Mouse (Mus musculus): ENCODE results near the gene Serp2. TPM values are rescaled to one million over a fixed set of nuclear protein-coding genes. Genes with fewer than 3 reads are reported as not detected.

The Serp2 gene
- polyA plus RNA-seq (2016; fragmentation: Nextera tagmentation; extraction: Ambion mirVana) = 25.3 and 27.0 TPM in 2 replicates

DNA sequence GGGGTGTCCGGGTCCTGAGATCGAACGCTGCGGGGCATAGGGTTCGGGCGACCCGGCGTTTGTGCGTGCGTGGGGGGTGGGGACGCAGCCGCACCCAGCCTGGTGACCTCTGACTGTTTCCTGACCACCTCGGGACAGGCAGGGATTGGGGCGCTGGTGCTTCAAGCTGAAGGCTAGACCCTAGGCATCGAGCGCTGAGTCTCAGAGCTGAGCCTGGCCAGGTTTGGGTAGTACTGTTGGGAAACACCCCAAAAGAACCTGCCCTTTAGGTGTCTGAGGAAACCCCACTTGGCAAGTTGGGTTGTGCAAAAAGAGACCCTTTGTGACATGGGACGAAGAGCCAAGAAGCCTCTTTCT, at the start of gene Serp2:
Serp2 (minus strand) TSS at position 38 of the 357 bp plus-strand sequence.
- Histone ChIP-seq H3K4me1 (peaks cover 48% of the 10 kb centered on the region), H3K36me3 (no peaks in the 10 kb centered on the region), H3K4me3 (peak within 1 kb of the TSS; percentile 73), H3K9me3 (no peaks in the 10 kb centered on the region), H3K27ac (peak within 1 kb of the TSS; percentile 93), H3K27me3 (ENCODE audit: insufficient read depth, poor library complexity, severe bottlenecking) (peaks cover 3% of the 10 kb centered on the region; the same call in 1 of the 2 replicates)
- DNase-seq (ENCODE audit: low spot score) = no peak
- WGBS = 11% methylated on average over 17 of the region's 17 CpGs

DNA sequence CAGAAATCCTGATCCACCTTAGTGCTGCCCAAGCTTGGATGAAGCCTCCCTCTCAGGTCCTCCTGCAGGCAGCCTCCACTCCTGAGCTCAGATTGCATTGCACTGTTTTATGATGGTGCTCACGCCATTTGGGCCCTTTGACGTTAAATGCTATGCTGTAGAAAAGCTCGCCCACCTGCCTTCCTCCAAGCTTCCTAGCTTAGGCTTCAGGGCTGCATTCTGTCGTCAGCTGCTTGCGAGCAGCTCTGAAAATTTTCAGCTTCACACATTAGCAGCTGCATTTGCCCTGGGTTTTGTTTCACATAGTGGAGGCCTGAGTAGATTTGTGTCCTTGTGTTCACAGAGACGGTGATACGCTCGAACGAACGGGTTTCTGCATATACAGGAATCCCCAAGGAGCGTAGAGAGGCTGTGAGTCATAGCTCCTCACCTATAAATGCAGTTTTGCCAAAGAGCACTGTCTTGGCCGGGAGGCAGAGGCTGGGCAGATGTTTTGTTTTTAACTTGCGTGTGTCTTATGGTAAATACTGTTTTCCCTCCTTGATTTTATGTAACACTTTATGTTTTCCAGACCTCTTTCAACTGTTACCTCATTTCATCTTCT, 49.3 kb upstream of the Serp2 start:
- no peak for DNase-seq (ENCODE audit: low spot score)

DNA sequence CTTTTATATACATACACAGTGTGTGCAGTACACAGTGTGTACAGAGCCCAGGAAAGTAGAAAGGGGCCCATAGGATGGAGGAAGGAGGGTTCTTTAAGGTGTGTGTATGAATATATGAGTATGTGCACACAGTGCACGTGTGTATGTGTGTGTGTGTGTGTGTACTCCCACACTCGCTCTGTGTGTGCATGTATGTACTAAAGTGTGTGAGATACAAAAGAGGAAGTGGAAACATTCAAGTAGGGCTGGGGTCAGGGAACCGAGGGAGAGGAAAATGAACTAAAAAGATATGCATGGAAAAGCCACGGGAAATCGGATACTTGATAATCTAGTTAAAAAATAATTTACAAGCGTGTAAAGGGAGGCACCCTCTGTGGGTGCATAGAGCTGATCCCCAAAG, 47.3 kb upstream of the Serp2 start:
- Histone ChIP-seq H3K36me3 (no peaks in the 10 kb centered on the region), H3K27me3 (ENCODE audit: insufficient read depth, poor library complexity, severe bottlenecking) (no peaks in the 10 kb centered on the region), H3K9me3 (no peaks in the 10 kb centered on the region), H3K4me3 (no peak overlapping the region), H3K4me1 (peaks cover 42% of the 10 kb centered on the region), H3K27ac (no peak overlapping the region)
- WGBS = 79% methylated on average over 6 of the region's 6 CpGs
- DNase-seq (ENCODE audit: low spot score) = no peak

More for the DNA sequence above, 49.3 kb upstream of the Serp2 start:
- Histone ChIP-seq H3K4me1 (peaks cover 37% of the 10 kb centered on the region), H3K4me3 (no peak overlapping the region), H3K9me3 (no peaks in the 10 kb centered on the region), H3K36me3 (no peaks in the 10 kb centered on the region), H3K27me3 (ENCODE audit: insufficient read depth, poor library complexity, severe bottlenecking) (no peaks in the 10 kb centered on the region), H3K27ac (peak overlapping the region; percentile 44; the same call in 1 of the 2 replicates)
- WGBS = 68% methylated on average over 13 of the region's 13 CpGs

DNA sequence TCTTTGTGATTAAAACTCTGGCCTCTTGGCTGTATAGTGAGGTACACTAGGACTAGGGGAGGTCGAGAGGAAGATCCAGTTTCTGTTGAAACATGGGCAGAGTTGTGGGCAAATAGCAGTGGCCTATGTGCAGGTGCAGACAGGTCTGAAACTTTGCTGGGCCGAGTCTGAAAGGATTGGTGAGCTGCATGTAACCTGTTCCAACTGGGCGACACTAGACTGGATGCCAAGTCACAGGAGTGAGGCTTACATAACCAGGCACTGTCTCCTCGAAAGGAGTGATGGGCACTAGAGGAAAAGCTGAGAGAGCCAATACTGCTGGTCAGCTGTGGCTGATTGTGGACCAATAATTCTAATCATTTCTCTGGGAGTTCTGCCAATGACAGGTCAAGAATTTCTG, 45.0 kb upstream of the Serp2 start:
- DNase-seq (ENCODE audit: low spot score) = no peak
- H3K27ac ChIP-seq = no peak overlapping the region
- no peaks in the 10 kb centered on the region for H3K27me3 ChIP-seq (ENCODE audit: insufficient read depth, poor library complexity, severe bottlenecking)
- WGBS = 84% methylated on average over 4 of the region's 4 CpGs
- H3K4me3 ChIP-seq = no peak overlapping the region
- no peaks in the 10 kb centered on the region for H3K9me3 ChIP-seq
- H3K4me1 ChIP-seq = peaks cover 57% of the 10 kb centered on the region
- no peaks in the 10 kb centered on the region for H3K36me3 ChIP-seq

DNA sequence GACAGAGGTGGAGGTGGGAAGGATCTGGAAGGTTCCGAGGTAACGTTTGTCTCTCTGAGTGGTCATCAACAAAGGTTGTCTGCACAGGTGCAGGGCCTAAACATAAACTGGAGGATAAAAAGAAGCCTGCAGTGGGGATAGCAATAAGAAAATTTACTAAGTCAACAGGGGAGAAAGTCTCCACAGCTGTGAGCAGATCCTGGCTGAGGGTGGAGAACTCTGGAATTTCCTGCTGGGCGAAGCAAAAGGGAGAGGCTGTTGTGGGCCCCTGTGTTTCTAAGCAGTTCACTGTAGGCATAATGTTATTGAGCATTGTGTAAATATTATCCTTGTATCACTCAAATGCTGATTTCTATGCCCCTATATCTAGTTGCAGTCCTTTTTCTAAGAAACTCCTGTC, 43.7 kb upstream of the Serp2 start:
- H3K4me1 ChIP-seq = peaks cover 48% of the 10 kb centered on the region
- H3K27ac ChIP-seq = no peak overlapping the region
- H3K36me3 ChIP-seq = no peaks in the 10 kb centered on the region
- WGBS = 70% methylated on average over 3 of the region's 3 CpGs
- no peaks in the 10 kb centered on the region for H3K27me3 ChIP-seq (ENCODE audit: insufficient read depth, poor library complexity, severe bottlenecking)
- H3K4me3 ChIP-seq = no peak overlapping the region
- no peaks in the 10 kb centered on the region for H3K9me3 ChIP-seq
- no peak for DNase-seq (ENCODE audit: low spot score)

DNA sequence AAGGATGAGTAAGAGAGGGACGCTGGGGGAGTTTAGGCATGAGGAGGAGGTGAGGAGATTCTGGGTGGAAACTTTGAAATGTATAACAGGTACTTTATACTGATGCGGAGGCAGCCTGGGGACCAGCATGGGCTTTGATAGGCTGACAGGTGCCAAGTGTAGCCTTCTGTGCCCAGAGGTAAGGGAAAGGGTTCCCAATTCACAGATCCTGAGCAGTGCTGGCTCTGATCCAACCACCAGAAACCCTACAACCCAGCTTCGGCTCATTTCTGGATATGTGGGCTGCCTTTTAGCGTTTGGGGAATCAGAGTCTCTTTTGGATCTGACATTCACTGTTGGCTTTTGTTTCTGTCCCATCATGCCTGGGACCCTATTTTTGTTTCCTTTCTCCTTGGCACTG, 43.0 kb upstream of the Serp2 start:
- H3K27ac ChIP-seq = peak overlapping the region; percentile 92; the same call in 1 of the 2 replicates
- 35% methylated on average over 4 of the region's 4 CpGs for WGBS

DNA sequence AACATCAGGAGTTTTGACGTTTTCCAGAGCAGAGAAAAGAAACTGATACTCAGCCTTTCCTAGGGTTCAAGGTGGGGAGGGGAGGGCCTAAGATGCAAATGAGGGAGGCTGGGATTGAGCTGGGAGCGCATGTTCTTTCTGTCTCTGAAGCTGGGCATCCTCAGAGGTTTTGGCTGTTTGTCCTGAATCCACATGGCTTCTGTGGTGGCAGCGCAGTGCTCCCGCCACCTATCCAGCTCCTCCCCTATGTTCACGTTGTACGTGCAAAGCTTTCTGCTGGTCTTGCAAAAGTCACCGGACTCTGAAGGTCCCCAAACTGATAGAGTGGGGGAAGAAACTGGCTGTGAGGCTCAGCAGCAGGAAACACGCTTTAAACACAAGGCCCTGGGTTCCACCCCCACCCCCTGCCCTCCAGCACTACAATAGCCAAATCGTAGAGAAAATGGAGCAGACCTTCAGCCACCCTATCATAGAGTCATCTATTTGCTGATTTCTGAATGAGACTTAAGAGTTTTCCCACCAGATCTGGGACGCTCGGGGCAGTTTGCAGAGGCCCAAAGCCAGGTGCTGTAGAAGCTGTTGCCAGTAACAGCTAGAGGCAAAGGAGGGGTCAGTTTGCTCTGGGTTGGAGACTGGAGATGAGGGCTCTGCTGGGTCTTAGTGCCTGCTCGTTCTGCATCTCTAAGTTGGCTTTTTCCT, 42.0 kb upstream of the Serp2 start:
- Histone ChIP-seq H3K4me1 (peaks cover 41% of the 10 kb centered on the region), H3K4me3 (peak overlapping the region; percentile 51), H3K36me3 (no peaks in the 10 kb centered on the region), H3K27ac (peak overlapping the region; percentile 92), H3K27me3 (ENCODE audit: insufficient read depth, poor library complexity, severe bottlenecking) (no peaks in the 10 kb centered on the region), H3K9me3 (no peaks in the 10 kb centered on the region)
- peak; percentile 86 for DNase-seq (ENCODE audit: low spot score)
- WGBS = under 1% methylated on average over 12 of the region's 12 CpGs

More for the DNA sequence above, 43.0 kb upstream of the Serp2 start:
- no peaks in the 10 kb centered on the region for H3K27me3 ChIP-seq (ENCODE audit: insufficient read depth, poor library complexity, severe bottlenecking)
- no peaks in the 10 kb centered on the region for H3K36me3 ChIP-seq
- peak overlapping the region; percentile 51; the same call in 1 of the 2 replicates for H3K4me3 ChIP-seq
- no peaks in the 10 kb centered on the region for H3K9me3 ChIP-seq
- peaks cover 45% of the 10 kb centered on the region for H3K4me1 ChIP-seq
- DNase-seq (ENCODE audit: low spot score) = no peak

DNA sequence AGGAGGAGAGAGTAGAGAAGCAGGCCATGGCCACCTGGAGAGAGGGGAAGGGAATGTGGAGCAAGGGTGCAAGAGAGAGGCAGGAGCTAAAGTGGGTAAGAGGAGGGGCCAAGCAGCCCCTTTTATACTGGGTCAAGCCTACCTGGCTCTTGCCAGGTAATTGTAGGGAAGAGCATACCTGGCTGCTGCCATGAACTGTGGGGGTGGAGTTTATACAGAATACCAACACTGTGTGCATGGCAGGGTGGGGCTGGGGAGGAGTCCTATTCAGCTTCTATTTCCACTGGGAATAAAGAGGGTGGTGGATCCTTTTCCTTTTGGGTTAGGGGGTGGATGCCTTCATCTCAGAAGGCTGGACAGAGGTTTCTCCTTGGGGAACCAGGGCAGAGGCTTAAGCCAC, 41.1 kb upstream of the Serp2 start:
- peaks cover 41% of the 10 kb centered on the region for H3K4me1 ChIP-seq
- peak overlapping the region; percentile 75 for H3K27ac ChIP-seq
- H3K36me3 ChIP-seq = no peaks in the 10 kb centered on the region
- no peak for DNase-seq (ENCODE audit: low spot score)
- H3K27me3 ChIP-seq (ENCODE audit: insufficient read depth, poor library complexity, severe bottlenecking) = no peaks in the 10 kb centered on the region
- H3K4me3 ChIP-seq = no peak overlapping the region
- no peaks in the 10 kb centered on the region for H3K9me3 ChIP-seq

DNA sequence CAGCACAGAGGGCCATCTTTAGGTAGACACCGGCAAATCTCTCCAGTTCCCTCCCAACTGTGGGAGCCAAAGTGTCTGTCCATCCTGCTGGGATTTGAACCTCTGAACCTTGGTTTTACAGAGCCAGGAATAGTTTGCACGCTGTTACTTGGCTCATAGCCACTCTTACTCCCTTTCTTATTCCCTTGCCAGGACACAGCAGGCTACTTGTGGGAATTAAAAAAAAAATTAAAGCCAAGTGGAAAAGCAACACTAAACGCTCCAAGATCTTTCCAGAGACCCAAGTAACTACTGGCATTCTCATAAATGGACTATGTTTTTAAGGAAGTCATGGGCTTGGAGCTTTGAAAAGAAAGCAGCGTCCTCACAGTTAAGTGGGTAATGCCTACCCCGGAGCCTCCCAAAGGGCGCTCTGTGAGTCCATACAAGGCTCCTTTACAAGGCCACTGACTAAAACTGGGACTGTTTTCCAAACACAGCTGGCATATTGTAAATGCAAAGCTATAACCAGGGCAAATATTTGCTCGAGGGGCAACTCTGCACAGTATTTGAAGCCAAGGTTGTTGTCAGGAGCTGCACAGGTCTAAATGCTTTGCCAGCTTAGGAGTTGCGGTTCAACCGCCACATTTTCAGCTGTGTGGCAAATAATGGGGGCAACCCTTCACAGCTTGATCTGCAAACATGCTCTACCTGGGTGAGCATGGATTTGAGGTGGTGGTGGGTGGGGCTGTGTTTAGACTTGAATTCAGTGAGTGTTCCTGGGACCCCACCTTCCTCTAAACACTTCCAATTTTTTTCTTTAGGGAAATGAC, 38.6 kb upstream of the Serp2 start:
- Histone ChIP-seq H3K36me3 (no peaks in the 10 kb centered on the region), H3K27ac (no peak overlapping the region), H3K4me3 (no peak overlapping the region), H3K27me3 (ENCODE audit: insufficient read depth, poor library complexity, severe bottlenecking) (no peaks in the 10 kb centered on the region), H3K9me3 (no peaks in the 10 kb centered on the region), H3K4me1 (peaks cover 34% of the 10 kb centered on the region)
- no peak for DNase-seq (ENCODE audit: low spot score)
- 86% methylated on average over 9 of the region's 9 CpGs for WGBS

DNA sequence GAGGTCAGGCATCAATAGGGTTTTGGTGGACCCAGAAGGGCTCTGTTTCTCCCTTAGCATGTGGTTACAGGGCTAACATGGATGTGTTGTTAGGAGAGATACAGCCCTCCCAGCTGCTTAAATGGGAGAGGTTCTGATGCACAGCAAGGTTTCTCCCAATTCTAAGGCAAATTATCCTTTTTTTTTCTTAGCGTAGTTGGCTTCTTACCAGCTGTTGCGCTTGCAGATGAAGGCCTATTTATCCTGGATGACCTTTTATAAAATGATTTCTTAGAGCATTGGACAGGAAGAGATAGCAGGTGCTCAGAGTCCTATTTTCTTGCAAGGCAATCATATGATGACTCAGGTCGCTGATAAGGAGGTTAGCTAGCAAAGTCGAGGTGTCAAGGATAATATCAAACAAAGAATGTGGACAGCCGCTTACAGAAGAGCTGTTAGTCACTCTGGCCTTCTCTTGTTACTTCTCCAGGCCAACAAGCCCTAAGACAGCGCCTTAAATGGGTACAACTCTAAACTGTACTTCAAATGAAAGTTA, 37.7 kb upstream of the Serp2 start:
- Histone ChIP-seq H3K4me3 (no peak overlapping the region), H3K27me3 (ENCODE audit: insufficient read depth, poor library complexity, severe bottlenecking) (no peaks in the 10 kb centered on the region), H3K9me3 (no peaks in the 10 kb centered on the region), H3K27ac (no peak overlapping the region), H3K4me1 (peaks cover 25% of the 10 kb centered on the region), H3K36me3 (no peaks in the 10 kb centered on the region)
- WGBS = 60% methylated on average over 6 of the region's 6 CpGs
- no peak for DNase-seq (ENCODE audit: low spot score)

DNA sequence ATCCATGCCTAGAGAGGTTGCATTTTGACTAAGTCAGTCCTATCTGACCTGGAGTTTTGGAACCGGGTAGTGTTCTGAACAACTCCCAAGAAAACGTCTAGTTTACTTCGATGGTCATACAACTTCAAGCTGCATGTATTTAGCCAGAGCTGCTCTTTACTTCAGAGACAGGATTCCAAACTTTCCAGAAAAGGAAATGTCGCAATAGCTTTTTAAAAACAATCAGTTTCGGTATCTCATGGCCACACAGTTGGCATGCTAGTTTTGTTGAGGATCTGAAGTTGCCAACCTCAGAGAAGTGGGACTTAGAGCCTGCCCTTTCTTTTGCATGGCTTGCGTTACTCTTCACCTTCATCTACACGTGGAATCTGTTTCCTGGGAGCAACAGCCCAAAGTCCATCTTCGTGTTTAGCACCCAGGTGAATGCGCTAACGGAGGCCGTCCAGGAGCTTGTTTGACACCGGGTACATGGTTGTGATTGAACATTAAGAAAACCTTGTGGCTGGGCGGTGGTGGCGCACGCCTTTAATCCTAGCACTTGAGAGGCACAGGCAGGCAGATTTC, 37.0 kb upstream of the Serp2 start:
- peaks cover 18% of the 10 kb centered on the region for H3K4me1 ChIP-seq
- H3K9me3 ChIP-seq = no peaks in the 10 kb centered on the region
- WGBS = 89% methylated on average over 15 of the region's 15 CpGs
- H3K36me3 ChIP-seq = no peaks in the 10 kb centered on the region
- H3K27me3 ChIP-seq (ENCODE audit: insufficient read depth, poor library complexity, severe bottlenecking) = no peaks in the 10 kb centered on the region
- no peak for DNase-seq (ENCODE audit: low spot score)
- H3K4me3 ChIP-seq = no peak overlapping the region
- H3K27ac ChIP-seq = no peak overlapping the region

DNA sequence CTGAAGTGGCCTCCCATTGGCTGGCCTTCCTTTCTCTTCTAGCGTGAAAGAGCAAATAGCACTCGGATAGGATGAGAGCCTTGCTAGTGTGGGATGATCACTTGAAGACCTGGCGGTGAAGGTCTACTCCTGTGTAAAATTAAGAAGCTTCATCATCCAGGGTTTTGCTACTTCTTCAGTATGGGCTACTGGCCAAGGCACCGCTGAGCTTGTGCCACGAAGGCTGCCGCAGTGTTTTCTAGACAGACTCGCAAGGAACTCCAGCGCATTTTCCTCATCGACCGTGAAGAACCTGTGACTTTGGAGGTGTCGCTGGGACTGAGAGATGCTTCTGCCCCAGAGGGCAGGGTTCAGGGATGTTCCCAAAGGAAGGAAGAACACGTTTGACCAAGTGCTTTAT, 36.0 kb upstream of the Serp2 start:
- Histone ChIP-seq H3K4me1 (peaks cover 10% of the 10 kb centered on the region), H3K27ac (0 out of 2 replicates have a peak overlapping the region, but pooled peaks have one; percentile 16), H3K9me3 (no peaks in the 10 kb centered on the region), H3K36me3 (no peaks in the 10 kb centered on the region), H3K4me3 (no peak overlapping the region), H3K27me3 (ENCODE audit: insufficient read depth, poor library complexity, severe bottlenecking) (no peaks in the 10 kb centered on the region)
- no peak for DNase-seq (ENCODE audit: low spot score)
- WGBS = 90% methylated on average over 12 of the region's 12 CpGs
